ENCODE assay signal across 15 mouse cellular contexts in the genomic region with DNA sequence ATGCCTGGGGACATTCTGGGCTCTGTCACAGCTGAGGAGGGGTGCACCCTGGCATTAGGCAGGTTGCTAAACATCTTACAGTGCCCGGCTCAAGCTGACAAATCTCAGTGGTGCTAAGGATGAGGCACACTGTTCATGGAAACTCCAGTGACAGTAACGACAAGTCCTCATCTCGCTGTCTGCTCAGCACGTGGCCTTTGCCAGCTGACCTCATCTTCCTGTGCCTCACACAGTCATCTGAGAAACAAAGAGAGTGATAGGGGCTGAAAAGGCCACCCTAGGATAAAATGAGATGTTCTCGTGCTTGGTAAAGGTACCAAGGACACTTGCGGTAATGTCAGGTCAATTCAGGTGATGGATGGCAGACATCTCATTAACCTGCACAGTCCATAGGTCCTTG. TPM values are rescaled to one million over a fixed set of nuclear protein-coding genes. Genes with fewer than 3 reads are reported as not detected.
"Had no signal": no experiment of that assay in that cellular context is flagged by ENCODE, and none has a peak within 500 bp of the region (broad histone marks: within the 10 kb centered on the region; RNA-seq: fewer than 3 reads in every experiment).

No protein-coding gene starts in this region.

- H3K27me3 ChIP-seq: kidney, embryonic 15.5 days; liver, embryonic 15.5 days; neural tube, embryonic 15.5 days had no signal

- H3K4me2 ChIP-seq: kidney, embryonic 15.5 days; liver, embryonic 11.5 days; liver, embryonic 15.5 days; neural tube, embryonic 15.5 days had no signal

- ATAC-seq: lung, postnatal 0 days had no signal

- H3K9ac ChIP-seq: kidney, embryonic 15.5 days; liver, embryonic 15.5 days; neural tube, embryonic 15.5 days had no signal

- DNase-seq: kidney, adult 2 months; kidney, postnatal 14 days; lung, adult 2 months; midbrain, embryonic 14.5 days; thymus, postnatal 4 days had no signal

- H3K4me1 ChIP-seq: kidney, embryonic 15.5 days; limb, embryonic 10.5 days; liver, embryonic 15.5 days; midbrain, embryonic 10.5 days; neural tube, embryonic 15.5 days had no signal

- H3K4me3 ChIP-seq: kidney, embryonic 15.5 days; left cerebral cortex, adult 2 months; limb, embryonic 10.5 days; liver, embryonic 15.5 days; midbrain, embryonic 10.5 days; myocyte; neural tube, embryonic 15.5 days had no signal

- H3K9me3 ChIP-seq: kidney, embryonic 15.5 days; limb, embryonic 10.5 days; liver, embryonic 15.5 days; midbrain, embryonic 10.5 days; neural tube, embryonic 15.5 days had no signal

- H3K36me3 ChIP-seq: kidney, embryonic 15.5 days; limb, embryonic 10.5 days; liver, embryonic 15.5 days; midbrain, embryonic 10.5 days; neural tube, embryonic 15.5 days had no signal

- H3K27ac ChIP-seq: kidney, embryonic 15.5 days; left cerebral cortex, adult 2 months; limb, embryonic 10.5 days; liver, embryonic 15.5 days; midbrain, embryonic 10.5 days; neural tube, embryonic 15.5 days; stomach, postnatal 0 days had no signal

RNA-seq across cellular contexts. Expression of gene Tnfrsf8, which starts 31.5 kb away (rescaled TPM):
- polyA plus RNA-seq: liver, embryonic 11.5 days; midbrain, embryonic 10.5 days had no signal
